Mouse (Mus musculus) heart, embryonic 11.5 days (tissue): Measurements from ENCODE around the gene Mrpl22. TPM values are rescaled to one million over a fixed set of nuclear protein-coding genes. Genes with fewer than 3 reads are reported as not detected.

ENCODE experiments used
- ATAC-seq: fragments of 200-750 bp; cut with Nextera tagmentation; replicated peaks from 2 replicates; pipeline ENCODE4 v1.8.0; 2017; ENCODE audit warnings: moderate library complexity; ENCODE audit not compliant: insufficient number of reproducible peaks, low FRiP score, low TSS enrichment
- H3K27ac ChIP-seq: fragments of 300-500 bp; sonication (generic); 2 replicates; pipeline ENCODE4 v1.5.1; 2014; ENCODE audit warnings: mild to moderate bottlenecking, low read depth, low read length
- H3K27me3 ChIP-seq: fragments of 300-500 bp; sonication (generic); 2 replicates; pipeline ENCODE4 v1.6.1; 2014; ENCODE audit warnings: mild to moderate bottlenecking, low read length, mixed read lengths; ENCODE audit not compliant: control insufficient read depth, insufficient read depth
- H3K36me3 ChIP-seq: fragments of 300-500 bp; sonication (generic); 2 replicates; pipeline ENCODE4 v1.6.1; 2014; ENCODE audit warnings: mild to moderate bottlenecking, low read length, moderate library complexity, mixed read lengths; ENCODE audit not compliant: control insufficient read depth, insufficient read depth
- H3K4me1 ChIP-seq: fragments of 300-500 bp; sonication (generic); 2 replicates; pipeline ENCODE4 v1.6.1; 2014; ENCODE audit warnings: low read length; ENCODE audit not compliant: control insufficient read depth, insufficient read depth
- H3K4me2 ChIP-seq: fragments of 300-500 bp; sonication (generic); 2 replicates; pipeline ENCODE4 v1.6.1; 2014; ENCODE audit warnings: mild to moderate bottlenecking, moderate library complexity
- H3K4me3 ChIP-seq: fragments of 300-500 bp; sonication (generic); 2 replicates; pipeline ENCODE4 v1.5.1; 2014; ENCODE audit warnings: low read depth, low read length
- H3K9ac ChIP-seq: fragments of 300-500 bp; sonication (generic); 2 replicates; pipeline ENCODE4 v1.6.1; 2014; ENCODE audit warnings: mild to moderate bottlenecking, low read depth, low read length, moderate library complexity
- H3K9me3 ChIP-seq: fragments of 300-500 bp; sonication (generic); replicated peaks from 2 replicates; pipeline ENCODE4 v1.6.1; 2016; ENCODE audit warnings: low read length; ENCODE audit not compliant: control insufficient read depth
- WGBS: fragments of 180-500 bp; shearing (Covaris S2); extraction: QIAGEN DNeasy Blood & Tissue Kit; methylation state at CpG from one replicate; pipeline ENCODE4 v1.1.7; 2014; ENCODE audit not compliant: insufficient replicate concordance; 5-methylcytosine and 5-hydroxymethylcytosine counted together
- polyA plus RNA-seq: library from polyadenylated mRNA; unstranded; fragments of >200 nt; fragmentation: Nextera tagmentation; extraction: Ambion mirVana; gene quantifications from 2 replicates; pipeline ENCODE4 v1.2.1, GENCODE M21; 2014

Mrpl22 gene
- polyA plus RNA-seq, 1 experiment from 2014 or later, result 109 TPM

DNA sequence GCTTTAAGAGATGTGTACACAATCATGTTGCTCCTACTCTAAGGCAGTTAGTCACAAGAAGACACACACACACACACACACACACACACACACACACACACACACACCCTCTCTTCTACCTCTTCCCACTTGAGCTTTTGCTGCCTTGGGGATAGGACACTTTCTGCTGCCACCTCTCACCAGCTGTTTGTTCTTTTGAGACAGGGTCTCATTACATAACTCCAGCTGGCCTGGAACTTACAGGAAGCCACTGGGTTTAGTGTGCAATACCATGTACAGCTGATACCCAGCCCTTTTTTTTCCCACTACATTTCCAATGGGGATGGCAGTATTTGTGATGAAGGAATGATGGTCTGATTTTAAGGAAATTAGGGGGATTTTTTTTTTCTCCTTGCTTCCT, 36.2 kb upstream of the Mrpl22 start:
- H3K9me3 ChIP-seq, result no peaks in the 10 kb centered on the region
- H3K9ac ChIP-seq, result no peak overlapping the region
- H3K4me3 ChIP-seq, result no peak overlapping the region
- no peak overlapping the region for H3K4me2 ChIP-seq
- H3K36me3 ChIP-seq, result peaks cover 35% of the 10 kb centered on the region
- no peaks in the 10 kb centered on the region; the same call in 1 of the 2 replicates for H3K4me1 ChIP-seq
- no peak overlapping the region for H3K27ac ChIP-seq
- no peak for ATAC-seq
- H3K27me3 ChIP-seq, result no peaks in the 10 kb centered on the region

DNA sequence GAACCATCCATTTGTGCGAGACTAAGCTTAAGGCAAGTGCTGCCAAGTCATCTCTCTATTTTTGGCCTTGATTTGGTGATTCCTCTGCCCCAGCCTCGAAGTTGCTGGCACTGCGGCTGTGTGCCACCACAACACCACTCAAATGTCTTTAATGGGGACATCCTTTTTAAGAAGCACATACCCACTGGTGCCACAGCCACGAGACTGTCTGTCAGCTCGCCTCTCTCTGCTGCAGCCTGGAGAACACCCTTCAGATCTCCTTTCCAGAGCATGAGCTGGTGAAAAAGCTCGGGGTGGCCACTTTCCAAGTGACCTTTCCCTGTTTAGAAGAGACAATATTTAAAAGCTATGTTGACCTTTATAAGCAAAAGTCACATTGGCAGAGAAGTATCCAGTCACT, 34.8 kb upstream of the Mrpl22 start:
- Histone ChIP-seq H3K9me3 (no peaks in the 10 kb centered on the region), H3K9ac (no peak overlapping the region), H3K36me3 (peaks cover 44% of the 10 kb centered on the region), H3K27me3 (no peaks in the 10 kb centered on the region), H3K4me3 (no peak overlapping the region), H3K4me2 (no peak overlapping the region), H3K4me1 (no peaks in the 10 kb centered on the region; the same call in 1 of the 2 replicates), H3K27ac (no peak overlapping the region)
- ATAC-seq, result no peak
- WGBS, result 91% methylated on average over 6 of the region's 6 CpGs

DNA sequence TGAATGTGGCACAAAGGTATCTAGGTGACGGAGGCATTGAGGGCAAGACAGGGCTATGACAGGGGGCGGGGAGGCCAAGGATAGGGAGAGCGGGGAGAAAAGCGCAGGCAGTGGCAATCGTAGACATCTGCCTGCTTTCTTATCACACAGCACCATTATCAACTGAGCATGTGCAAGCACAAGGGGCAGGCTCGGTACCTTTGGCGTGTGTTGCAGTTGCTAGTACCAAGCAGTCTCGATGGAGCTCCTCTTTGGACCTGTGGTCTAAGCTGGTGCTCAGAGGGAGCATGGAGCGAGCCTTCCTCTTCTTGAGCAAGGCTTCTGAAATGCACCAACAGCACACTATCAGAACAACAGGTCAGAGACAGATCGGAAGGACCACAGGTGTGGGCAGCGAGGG, 32.6 kb upstream of the Mrpl22 start:
- Histone ChIP-seq H3K36me3 (peaks cover 46% of the 10 kb centered on the region), H3K4me3 (no peak overlapping the region), H3K27me3 (no peaks in the 10 kb centered on the region), H3K9ac (no peak overlapping the region), H3K4me1 (no peaks in the 10 kb centered on the region; the same call in 1 of the 2 replicates), H3K4me2 (no peak overlapping the region), H3K9me3 (no peaks in the 10 kb centered on the region), H3K27ac (no peak overlapping the region)
- ATAC-seq, result no peak
- WGBS, result 86% methylated on average over 11 of the region's 11 CpGs

DNA sequence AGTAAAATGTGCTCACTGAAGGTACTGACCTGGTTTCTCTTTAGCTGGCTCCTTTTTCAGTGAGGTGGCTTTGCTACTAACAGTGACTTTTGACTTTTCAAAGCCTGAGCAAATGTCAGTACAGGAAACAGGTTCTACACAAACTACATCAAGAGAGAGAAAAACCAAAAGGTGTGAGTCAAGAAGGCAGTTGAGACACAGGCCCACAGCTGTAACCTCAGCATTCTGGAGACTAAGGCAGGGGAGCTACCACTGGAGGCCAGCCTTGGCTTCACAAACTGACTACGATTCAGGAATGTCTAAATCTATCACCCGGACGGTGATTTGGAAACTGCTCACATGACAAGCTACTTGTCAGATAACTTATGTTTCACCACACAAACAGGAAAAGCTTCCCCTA, 32.0 kb upstream of the Mrpl22 start:
- H3K27ac ChIP-seq, result no peak overlapping the region
- H3K27me3 ChIP-seq, result no peaks in the 10 kb centered on the region
- no peaks in the 10 kb centered on the region for H3K9me3 ChIP-seq
- no peak overlapping the region for H3K4me3 ChIP-seq
- no peaks in the 10 kb centered on the region; the same call in 1 of the 2 replicates for H3K4me1 ChIP-seq
- H3K9ac ChIP-seq, result no peak overlapping the region
- H3K36me3 ChIP-seq, result peaks cover 45% of the 10 kb centered on the region
- 74% methylated on average over 3 of the region's 3 CpGs for WGBS
- no peak overlapping the region for H3K4me2 ChIP-seq
- no peak for ATAC-seq

DNA sequence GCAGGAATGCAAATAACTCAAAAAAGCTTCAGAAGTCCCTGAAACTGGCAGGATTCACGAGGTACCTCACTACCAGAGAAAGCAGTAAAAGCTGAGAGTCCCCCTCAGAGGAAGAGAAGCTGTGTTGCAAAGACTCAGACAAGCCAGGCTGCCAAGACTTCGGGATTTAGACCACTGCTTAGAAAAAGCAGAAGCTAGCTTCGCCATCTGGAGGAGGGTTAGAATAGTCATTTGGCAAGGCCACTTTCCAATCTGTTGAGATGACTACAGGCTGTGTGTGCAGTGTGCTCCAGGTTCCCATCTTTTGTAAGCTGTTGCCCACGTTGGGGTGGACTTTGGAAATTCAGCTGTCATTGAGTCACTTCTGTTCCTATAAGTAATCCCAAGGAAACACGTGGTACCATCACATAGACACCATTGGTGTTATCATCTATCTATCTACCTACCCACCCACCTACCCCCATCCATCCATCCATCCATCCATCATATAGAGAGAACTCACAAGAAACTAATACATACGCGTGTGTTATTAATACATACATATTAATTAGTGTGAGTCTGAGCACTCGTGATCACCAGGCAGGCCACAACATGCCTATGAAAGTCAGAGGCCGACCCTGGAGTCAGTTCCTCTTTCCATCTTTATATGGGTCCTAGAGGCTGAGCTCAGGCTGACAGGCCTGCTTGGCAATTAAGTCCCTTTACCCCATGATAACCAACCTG, 27.6 kb upstream of the Mrpl22 start:
- Histone ChIP-seq H3K36me3 (peaks cover 59% of the 10 kb centered on the region), H3K9ac (no peak overlapping the region), H3K4me2 (no peak overlapping the region), H3K4me1 (no peaks in the 10 kb centered on the region; the same call in 1 of the 2 replicates), H3K4me3 (no peak overlapping the region), H3K27ac (no peak overlapping the region), H3K9me3 (no peaks in the 10 kb centered on the region), H3K27me3 (no peaks in the 10 kb centered on the region)
- ATAC-seq, result no peak
- WGBS, result 88% methylated on average over 9 of the region's 9 CpGs

DNA sequence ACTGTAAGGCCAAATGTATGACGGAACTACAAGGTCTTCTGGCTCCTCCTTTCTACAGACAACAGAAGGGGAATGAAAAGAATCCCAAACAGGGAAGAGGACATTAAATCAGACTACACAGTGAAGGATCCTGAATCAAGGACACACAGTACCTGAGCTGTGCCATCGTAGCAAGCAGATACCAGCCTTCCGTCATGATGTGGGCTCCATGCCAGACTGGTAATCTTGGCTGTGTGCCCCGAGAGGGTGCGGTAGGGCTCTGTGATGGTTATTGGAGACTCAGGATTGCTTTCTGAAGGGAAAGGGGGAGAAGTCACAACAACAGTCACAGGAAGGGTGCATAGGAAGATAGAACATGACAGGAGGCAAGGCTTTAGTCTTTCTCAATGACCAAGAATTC, 25.2 kb upstream of the Mrpl22 start:
- 90% methylated on average over 5 of the region's 5 CpGs for WGBS
- H3K4me3 ChIP-seq, result no peak overlapping the region
- H3K9ac ChIP-seq, result no peak overlapping the region
- H3K4me1 ChIP-seq, result no peaks in the 10 kb centered on the region
- no peaks in the 10 kb centered on the region for H3K27me3 ChIP-seq
- H3K4me2 ChIP-seq, result no peak overlapping the region
- H3K9me3 ChIP-seq, result no peaks in the 10 kb centered on the region
- H3K36me3 ChIP-seq, result peaks cover 51% of the 10 kb centered on the region
- H3K27ac ChIP-seq, result no peak overlapping the region; the same call in 1 of the 2 replicates
- ATAC-seq, result no peak

DNA sequence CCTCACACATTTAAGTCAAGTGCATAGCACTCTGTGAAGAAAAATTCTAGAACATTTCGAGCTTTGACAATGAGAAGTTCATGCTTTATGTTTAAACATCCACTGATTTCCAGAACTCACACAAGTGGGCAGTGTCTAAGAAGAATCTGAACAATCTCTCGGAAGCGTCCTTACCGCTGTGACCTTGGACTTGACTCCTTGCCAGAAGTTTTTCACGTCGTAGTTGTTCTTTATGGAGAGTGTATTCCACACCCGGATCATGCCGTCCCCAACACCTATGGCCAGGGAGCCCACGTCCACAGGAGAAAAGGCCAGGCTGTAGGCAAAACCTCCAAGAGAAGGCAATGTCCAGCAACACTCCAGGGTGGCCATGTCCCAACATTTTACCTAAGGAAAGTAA, 16.0 kb upstream of the Mrpl22 start:
- Histone ChIP-seq H3K27ac (no peak overlapping the region), H3K9me3 (no peaks in the 10 kb centered on the region), H3K4me1 (no peaks in the 10 kb centered on the region; the same call in 1 of the 2 replicates), H3K27me3 (no peaks in the 10 kb centered on the region), H3K4me2 (no peak overlapping the region), H3K4me3 (no peak overlapping the region), H3K36me3 (peaks cover 37% of the 10 kb centered on the region), H3K9ac (no peak overlapping the region)
- ATAC-seq, result no peak
- 84% methylated on average over 9 of the region's 9 CpGs for WGBS

DNA sequence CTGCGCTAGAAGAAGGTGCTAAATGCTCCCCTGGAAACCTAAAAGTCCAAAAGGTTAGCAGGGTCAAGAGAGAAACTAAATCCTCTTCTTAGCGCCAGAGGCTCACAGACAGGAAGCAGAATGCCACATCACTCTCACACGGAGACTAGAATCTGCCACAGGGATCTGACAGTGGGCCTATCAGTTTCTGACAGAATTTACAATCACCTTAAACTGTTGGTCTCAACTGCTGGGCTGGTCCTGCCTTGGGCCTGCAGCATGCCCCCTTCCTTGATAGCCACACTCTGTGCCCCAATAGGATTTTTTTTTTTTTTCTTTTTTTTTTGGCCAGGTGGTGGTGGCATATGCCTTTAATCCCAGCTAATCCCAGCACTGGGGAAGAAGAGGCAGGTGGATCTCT, 14.6 kb upstream of the Mrpl22 start:
- H3K4me2 ChIP-seq, result no peak overlapping the region
- 75% methylated on average over 3 of the region's 3 CpGs for WGBS
- no peaks in the 10 kb centered on the region for H3K9me3 ChIP-seq
- H3K4me3 ChIP-seq, result no peak overlapping the region
- no peak overlapping the region for H3K9ac ChIP-seq
- no peak overlapping the region for H3K27ac ChIP-seq
- no peak for ATAC-seq
- H3K36me3 ChIP-seq, result peaks cover 34% of the 10 kb centered on the region
- H3K27me3 ChIP-seq, result no peaks in the 10 kb centered on the region
- H3K4me1 ChIP-seq, result no peaks in the 10 kb centered on the region; the same call in 1 of the 2 replicates

DNA sequence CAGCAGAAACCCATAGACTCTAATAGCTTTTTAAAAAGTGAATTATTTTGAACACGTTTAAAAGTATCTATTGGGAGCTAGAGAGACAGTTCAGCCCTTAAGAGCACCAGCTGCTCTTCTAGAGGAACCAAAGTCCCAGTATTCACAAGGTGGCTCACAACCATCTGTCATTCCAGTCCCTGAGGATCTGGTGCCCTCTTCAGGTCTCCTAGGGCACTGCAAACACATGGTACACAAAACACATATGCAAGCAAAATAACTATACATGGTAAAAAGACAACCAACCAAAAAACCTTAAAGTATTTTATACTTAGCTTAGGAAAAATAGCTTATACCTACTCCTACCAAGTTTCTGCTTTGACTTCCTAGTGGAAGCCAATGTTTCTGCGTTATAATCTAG, 6.4 kb upstream of the Mrpl22 start:
- Histone ChIP-seq H3K4me2 (no peak overlapping the region), H3K27me3 (no peaks in the 10 kb centered on the region), H3K27ac (no peak overlapping the region), H3K9ac (no peak overlapping the region), H3K9me3 (no peaks in the 10 kb centered on the region; the same call in 1 of the 2 replicates), H3K4me3 (no peak overlapping the region), H3K4me1 (peaks cover 7% of the 10 kb centered on the region; the same call in 1 of the 2 replicates), H3K36me3 (peaks cover 32% of the 10 kb centered on the region)
- 87% methylated on average over 2 of the region's 2 CpGs for WGBS
- ATAC-seq, result no peak
